ENCODE assay signal across 21 mouse cellular contexts in genomic region chr2:169088301-169088700, GRCm38 (mm10).
DNase-seq lines count a peak whose midpoint lies in the region; ATAC-seq and TF ChIP-seq lines count a peak whose summit lies in the region.
"Had no signal": no experiment of that assay in that cellular context is flagged by ENCODE, and none has a peak within 500 bp of the region (broad histone marks: within the 10 kb centered on the region; RNA-seq: fewer than 3 reads in every experiment).

No protein-coding gene starts in this region.

- H3K4me2 ChIP-seq in intestine, postnatal 0 days (replicated peaks; ENCODE audit: low read depth): no peak overlapping the region
- no peak overlapping the region for H3K4me2 ChIP-seq in intestine, embryonic 16.5 days (ENCODE audit: low read depth, low read length)
- no peak overlapping the region for H3K4me2 ChIP-seq in lung, postnatal 0 days (replicated peaks; ENCODE audit: low read depth, low read length)
- H3K4me2 ChIP-seq: heart, embryonic 15.5 days; liver, embryonic 12.5 days; midbrain, embryonic 12.5 days had no signal

- no peaks in the 10 kb centered on the region for H3K36me3 ChIP-seq in intestine, postnatal 0 days (ENCODE audit: control insufficient read depth, insufficient read depth)
- H3K36me3 ChIP-seq in intestine, embryonic 16.5 days (ENCODE audit: control insufficient read depth, insufficient read depth, low read length): no peaks in the 10 kb centered on the region
- no peaks in the 10 kb centered on the region for H3K36me3 ChIP-seq in lung, postnatal 0 days (ENCODE audit: insufficient read depth, low read length)
- H3K36me3 ChIP-seq: heart, embryonic 10.5 days; heart, embryonic 15.5 days; liver, embryonic 12.5 days; midbrain, embryonic 12.5 days had no signal

- peak; percentile 15; the same call in 1 of the 2 replicates for TF ChIP-seq CTCF in intestine, postnatal 0 days (IDR thresholded peaks at IDR 0.05; ENCODE audit: low read depth)
- 0 out of 2 replicates have a peak, but pooled peaks have one; percentile 12 for TF ChIP-seq CTCF in lung, postnatal 0 days (IDR thresholded peaks at IDR 0.05)

- no peak overlapping the region for H3K27ac ChIP-seq in intestine, postnatal 0 days (ENCODE audit: low read depth, low read length)
- no peak overlapping the region for H3K27ac ChIP-seq in intestine, embryonic 16.5 days (ENCODE audit: low read length)
- no peak overlapping the region for H3K27ac ChIP-seq in lung, postnatal 0 days (ENCODE audit: low read length)
- H3K27ac ChIP-seq: heart, embryonic 10.5 days; heart, embryonic 15.5 days; liver, embryonic 12.5 days; midbrain, embryonic 12.5 days had no signal

- peaks cover 3% of the 10 kb centered on the region; the same call in 1 of the 2 replicates for H3K9me3 ChIP-seq in intestine, postnatal 0 days (ENCODE audit: control insufficient read depth)
- H3K9me3 ChIP-seq in intestine, embryonic 16.5 days (ENCODE audit: control insufficient read depth, low read length): no peaks in the 10 kb centered on the region
- H3K9me3 ChIP-seq in lung, postnatal 0 days (ENCODE audit: low read length): 0 out of 2 replicates have a peak, but pooled peaks cover 4% of the 10 kb centered on the region
- H3K9me3 ChIP-seq: heart, embryonic 15.5 days had no signal

- no peak overlapping the region for H3K9ac ChIP-seq in intestine, postnatal 0 days (ENCODE audit: low read depth, low read length)
- no peak overlapping the region for H3K9ac ChIP-seq in intestine, embryonic 16.5 days (ENCODE audit: low read depth, low read length)
- H3K9ac ChIP-seq in lung, postnatal 0 days (replicated peaks; ENCODE audit: low read depth): no peak overlapping the region
- H3K9ac ChIP-seq: heart, embryonic 15.5 days; liver, embryonic 12.5 days; liver, postnatal 0 days; midbrain, embryonic 12.5 days had no signal

- TF ChIP-seq EP300 in lung, postnatal 0 days (IDR thresholded peaks at IDR 0.05): no peak

- WGBS in intestine, postnatal 0 days: 81% methylated on average over 10 of the region's 10 CpGs
- WGBS in intestine, embryonic 16.5 days: 82% methylated on average over 10 of the region's 10 CpGs
- 80% methylated on average over 10 of the region's 10 CpGs for WGBS in lung, postnatal 0 days

- H3K27me3 ChIP-seq in intestine, postnatal 0 days (replicated peaks; ENCODE audit: control insufficient read depth, insufficient read depth, low read length): no peaks in the 10 kb centered on the region
- no peaks in the 10 kb centered on the region for H3K27me3 ChIP-seq in intestine, embryonic 16.5 days (replicated peaks; ENCODE audit: control insufficient read depth, insufficient read depth, low read length)
- no peaks in the 10 kb centered on the region for H3K27me3 ChIP-seq in lung, postnatal 0 days (replicated peaks; ENCODE audit: insufficient read depth, low read length)
- H3K27me3 ChIP-seq: heart, embryonic 15.5 days; liver, embryonic 12.5 days; midbrain, embryonic 12.5 days had no signal

- H3K4me1 ChIP-seq in intestine, postnatal 0 days (replicated peaks; ENCODE audit: control insufficient read depth, insufficient read depth, low read length): no peaks in the 10 kb centered on the region
- no peaks in the 10 kb centered on the region for H3K4me1 ChIP-seq in intestine, embryonic 16.5 days (ENCODE audit: control insufficient read depth, insufficient read depth, low read length)
- H3K4me1 ChIP-seq in lung, postnatal 0 days (ENCODE audit: insufficient read depth, low read depth, low read length): no peaks in the 10 kb centered on the region
- H3K4me1 ChIP-seq: heart, embryonic 15.5 days; liver, embryonic 12.5 days; midbrain, embryonic 12.5 days had no signal

- ATAC-seq in intestine, postnatal 0 days: no peak
- ATAC-seq in intestine, embryonic 16.5 days: no peak
- peak; percentile 23; the same call in 1 of the 2 replicates for ATAC-seq in lung, postnatal 0 days
- ATAC-seq: forebrain, embryonic 14.5 days had no signal

- H3K4me3 ChIP-seq in intestine, postnatal 0 days (ENCODE audit: low read depth, low read length): no peak overlapping the region
- no peak overlapping the region for H3K4me3 ChIP-seq in intestine, embryonic 16.5 days (ENCODE audit: low read length)
- H3K4me3 ChIP-seq in lung, postnatal 0 days (ENCODE audit: low read depth, low read length): no peak overlapping the region
- H3K4me3 ChIP-seq: heart, embryonic 10.5 days; heart, embryonic 15.5 days; liver, embryonic 12.5 days; midbrain, embryonic 12.5 days had no signal

- DNase-seq in lung, postnatal 0 days (ENCODE audit: low spot score): no peak
- DNase-seq in lung, adult 18-20 months: no peak
- peak; percentile 79 for DNase-seq in ES-CJ7 (ENCODE audit: low read depth, low spot score)
- peak; percentile 20 for DNase-seq in testis, postnatal 14 days (ENCODE audit: low spot score)
- no peak for DNase-seq in layer of hippocampus, postnatal 36 days
- DNase-seq: adrenal gland, adult 8-10 months; cerebellum, adult 8-10 months; cerebellum, postnatal 36 days; gastrocnemius, postnatal 25 days; heart, adult 11 months; kidney, adult 11 months; left cerebral cortex, postnatal 4 days; liver, postnatal 0 days; lung, postnatal 14 days had no signal

Comparison
In these comparisons a context has a peak if more than half of its experiments do, and no peak if none do; other contexts are left out.
1. DNase-seq: peak in ES-CJ7 (single experiment) and testis, postnatal 14 days (single experiment); none in lung, postnatal 0 days (single experiment), lung, adult 18-20 months (0 of 2) and layer of hippocampus, postnatal 36 days (0 of 2).